31 mouse cellular contexts compared by ENCODE assay signal in the genomic region with DNA sequence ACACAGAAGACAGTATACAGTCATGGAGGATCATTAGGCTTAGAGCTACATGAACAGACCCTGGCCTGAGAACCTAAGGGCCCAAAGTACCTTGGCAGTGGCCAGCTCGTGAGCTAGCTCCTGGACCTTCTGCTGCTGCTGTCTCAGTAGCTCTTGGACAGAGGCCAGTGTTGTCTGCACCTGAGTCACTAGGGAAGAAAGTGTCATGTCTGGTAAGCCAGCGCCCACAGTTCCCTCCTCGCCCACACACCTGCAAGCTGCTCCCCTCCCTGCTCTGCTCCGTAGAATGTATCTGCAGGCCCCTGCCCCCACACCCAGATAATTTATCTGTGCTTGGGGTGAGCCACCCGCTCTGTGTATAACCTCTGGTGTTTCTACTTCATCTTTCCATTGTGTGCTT.
DNase-seq lines count a peak whose midpoint lies in the region; ATAC-seq lines count a peak whose summit lies in the region.
"Had no signal": no experiment of that assay in that cellular context is flagged by ENCODE, and none has a peak within 500 bp of the region (broad histone marks: within the 10 kb centered on the region; RNA-seq: fewer than 3 reads in every experiment).

No protein-coding gene starts in this region.

- H3K9ac ChIP-seq in hindbrain, embryonic 13.5 days: no peak overlapping the region
- no peak overlapping the region for H3K9ac ChIP-seq in hindbrain, embryonic 12.5 days
- H3K9ac ChIP-seq in neural tube, embryonic 13.5 days: no peak overlapping the region
- H3K9ac ChIP-seq: embryonic facial prominence, embryonic 12.5 days; forebrain, embryonic 15.5 days; limb, embryonic 12.5 days; liver, embryonic 15.5 days; lung, embryonic 14.5 days; neural tube, embryonic 12.5 days had no signal

- H3K27me3 ChIP-seq in hindbrain, embryonic 13.5 days: no peaks in the 10 kb centered on the region
- H3K27me3 ChIP-seq in hindbrain, embryonic 12.5 days: no peaks in the 10 kb centered on the region; the same call in 1 of the 2 replicates
- H3K27me3 ChIP-seq in neural tube, embryonic 13.5 days: no peaks in the 10 kb centered on the region
- H3K27me3 ChIP-seq: forebrain, embryonic 15.5 days; liver, embryonic 15.5 days; neural tube, embryonic 12.5 days had no signal

- H3K4me2 ChIP-seq in hindbrain, embryonic 13.5 days: no peak overlapping the region
- H3K4me2 ChIP-seq in hindbrain, embryonic 12.5 days (replicated peaks): no peak overlapping the region
- H3K4me2 ChIP-seq in neural tube, embryonic 13.5 days: no peak overlapping the region
- H3K4me2 ChIP-seq: embryonic facial prominence, embryonic 12.5 days; forebrain, embryonic 15.5 days; limb, embryonic 12.5 days; liver, embryonic 15.5 days; lung, embryonic 14.5 days; midbrain, embryonic 11.5 days; neural tube, embryonic 12.5 days had no signal

- no peaks in the 10 kb centered on the region for H3K9me3 ChIP-seq in hindbrain, embryonic 13.5 days
- H3K9me3 ChIP-seq in hindbrain, embryonic 12.5 days (replicated peaks): no peaks in the 10 kb centered on the region
- no peaks in the 10 kb centered on the region for H3K9me3 ChIP-seq in neural tube, embryonic 13.5 days
- H3K9me3 ChIP-seq: embryonic facial prominence, embryonic 12.5 days; forebrain, embryonic 10.5 days; forebrain, embryonic 15.5 days; hindbrain, embryonic 10.5 days; limb, embryonic 12.5 days; liver, embryonic 15.5 days; neural tube, embryonic 12.5 days had no signal

- no peak for ATAC-seq in hindbrain, embryonic 13.5 days (ENCODE audit: low FRiP score)
- no peak for ATAC-seq in hindbrain, embryonic 12.5 days (ENCODE audit: low FRiP score)
- no peak for ATAC-seq in neural tube, embryonic 13.5 days (ENCODE audit: low read depth)
- ATAC-seq: activated CD4-positive, CD25-positive, alpha-beta regulatory T cell, adult 4 months; forebrain, embryonic 15.5 days; intestine, postnatal 0 days; midbrain, embryonic 16.5 days had no signal

- DNase-seq in neural tube, embryonic 10.5 days (ENCODE audit: extremely low spot score, low spot score): no peak
- DNase-seq in brain, adult 2 months (ENCODE audit: low read depth, low spot score): peak; percentile 81
- peak; percentile 34 to 55 for DNase-seq in left cerebral cortex, postnatal 36 days (ENCODE audit: low spot score in 2 of 2)
- DNase-seq in adrenal gland, adult 8-10 months: no peak
- DNase-seq in embryo, embryonic 10 days (ENCODE audit: low spot score): no peak
- DNase-seq: adrenal gland, adult 2 months; B cell, adult 2 months; cerebellum, adult 9-10 months; cerebellum, postnatal 36 days; embryo, embryonic 11 days; gastrocnemius, postnatal 25 days; heart, adult 11 months; heart, postnatal 14 days; kidney, adult 9 months; kidney, postnatal 10 days; lung, embryonic 14.5 days; thymus, postnatal 14 days had no signal

- H3K4me3 ChIP-seq in hindbrain, embryonic 13.5 days: no peak overlapping the region
- no peak overlapping the region for H3K4me3 ChIP-seq in hindbrain, embryonic 12.5 days
- no peak overlapping the region for H3K4me3 ChIP-seq in neural tube, embryonic 13.5 days
- H3K4me3 ChIP-seq: embryonic facial prominence, embryonic 12.5 days; forebrain, embryonic 10.5 days; forebrain, embryonic 15.5 days; hindbrain, embryonic 10.5 days; limb, embryonic 12.5 days; liver, embryonic 15.5 days; neural tube, embryonic 12.5 days had no signal

- peaks cover 15% of the 10 kb centered on the region for H3K36me3 ChIP-seq in hindbrain, embryonic 13.5 days
- H3K36me3 ChIP-seq in hindbrain, embryonic 12.5 days: peaks cover 20% of the 10 kb centered on the region
- H3K36me3 ChIP-seq in neural tube, embryonic 13.5 days: peaks cover 15% of the 10 kb centered on the region

- intact Hi-C loops in left cerebral cortex, postnatal 36 days (cut with DNase I): no loop called here

- H3K4me1 ChIP-seq in hindbrain, embryonic 13.5 days (replicated peaks): peaks cover 48% of the 10 kb centered on the region
- H3K4me1 ChIP-seq in hindbrain, embryonic 12.5 days: peaks cover 38% of the 10 kb centered on the region
- H3K4me1 ChIP-seq in neural tube, embryonic 13.5 days (replicated peaks): peaks cover 55% of the 10 kb centered on the region
- H3K4me1 ChIP-seq: forebrain, embryonic 15.5 days had no signal

- peak overlapping the region; percentile 30 for H3K27ac ChIP-seq in hindbrain, embryonic 13.5 days
- no peak overlapping the region for H3K27ac ChIP-seq in hindbrain, embryonic 12.5 days
- peak overlapping the region; percentile 59 for H3K27ac ChIP-seq in neural tube, embryonic 13.5 days (replicated peaks)
- H3K27ac ChIP-seq: forebrain, embryonic 10.5 days; forebrain, embryonic 15.5 days; hindbrain, embryonic 10.5 days; liver, embryonic 15.5 days; neural tube, embryonic 12.5 days had no signal

- 85% methylated on average over 5 of the region's 5 CpGs for WGBS in hindbrain, embryonic 13.5 days
- WGBS in hindbrain, embryonic 12.5 days: 79% methylated on average over 5 of the region's 5 CpGs
- WGBS in neural tube, embryonic 13.5 days: 79% methylated on average over 5 of the region's 5 CpGs

Comparison
In these comparisons a context has a peak if more than half of its experiments do, and no peak if none do; other contexts are left out.
1. DNase-seq: peak in brain, adult 2 months (single experiment) and left cerebral cortex, postnatal 36 days (2 of 2); none in neural tube, embryonic 10.5 days (single experiment), adrenal gland, adult 8-10 months (single experiment) and embryo, embryonic 10 days (single experiment).